Mouse (Mus musculus) bone marrow, adult 2 months (tissue): Measurements from ENCODE around the gene Ano2. TPM values are rescaled to one million over a fixed set of nuclear protein-coding genes. Genes with fewer than 3 reads are reported as not detected.

Experiments
- H3K27ac ChIP-seq: fragments of 200-500 bp; 2 replicates; pipeline ENCODE4 v1.5.1; 2012; ENCODE audit warnings: low read depth, mild to moderate bottlenecking, control low read depth, inconsistent platforms, low read length; ENCODE audit not compliant: control insufficient read depth, poor library complexity, insufficient read depth
- H3K4me1 ChIP-seq: fragments of 200-500 bp; 2 replicates; pipeline ENCODE4 v1.6.1; 2011; ENCODE audit warnings: low read length; ENCODE audit not compliant: control insufficient read depth, insufficient read depth
- H3K4me3 ChIP-seq: fragments of 200-500 bp; replicated peaks from 2 replicates; pipeline ENCODE3; 2011; ENCODE audit warnings: mild to moderate bottlenecking, low read depth, low read length, control low read depth; ENCODE audit not compliant: control insufficient read depth
- CTCF ChIP-seq: fragments of 200-500 bp; IDR thresholded peaks from 2 replicates; pipeline ENCODE4 v1.5.1; 2011; ENCODE audit warnings: low read length, control low read depth; ENCODE audit not compliant: control insufficient read depth, insufficient read depth
- POLR2A ChIP-seq: fragments of 200-500 bp; IDR thresholded peaks from 2 replicates; pipeline ENCODE4 v1.6.1; 2011; ENCODE audit warnings: low read depth, mild to moderate bottlenecking, control low read depth, low read length, borderline replicate concordance; ENCODE audit not compliant: control insufficient read depth
- WGBS: fragments of 180-500 bp; shearing (Covaris S2); methylation state at CpG from one replicate; pipeline ENCODE4 v1.1.7; 2018; 5-methylcytosine and 5-hydroxymethylcytosine counted together
- polyA plus RNA-seq: library from polyadenylated mRNA; stranded (reverse); fragments of >200 nt; gene quantifications from 2 replicates; pipeline ENCODE4 v1.2.4, GENCODE M21; 2011; ENCODE audit warnings: low replicate concordance; ENCODE audit not compliant: missing spikeins, insufficient read depth, insufficient read length

Ano2 gene
- polyA plus RNA-seq, 1 experiment = 1.6 TPM

DNA sequence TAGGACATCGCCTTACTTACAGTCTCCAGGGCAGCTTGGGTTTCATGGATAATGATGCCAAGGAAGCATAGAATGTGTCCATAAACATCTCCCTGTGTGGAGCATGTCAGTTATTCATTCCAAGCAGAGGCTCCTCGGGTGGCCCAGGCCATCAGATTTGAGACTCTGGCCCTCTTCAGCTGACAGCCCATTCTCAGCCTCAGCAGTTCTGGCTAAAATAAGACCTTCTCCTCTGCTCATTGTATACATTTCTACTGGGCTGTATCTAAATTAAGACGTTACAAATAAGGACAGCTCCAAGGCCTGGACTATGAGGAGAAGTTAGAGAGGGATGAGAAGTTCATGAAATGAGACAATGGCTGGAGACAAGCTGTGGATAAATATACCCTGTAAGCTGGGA lies 204.1 kb downstream of the Ano2 start:
- Histone ChIP-seq H3K4me3 (no peak overlapping the region), H3K4me1 (no peaks in the 10 kb centered on the region), H3K27ac (no peak overlapping the region)
- no peak for TF ChIP-seq POLR2A
- no peak for TF ChIP-seq CTCF
- 71% methylated on average over 3 of the region's 3 CpGs for WGBS

DNA sequence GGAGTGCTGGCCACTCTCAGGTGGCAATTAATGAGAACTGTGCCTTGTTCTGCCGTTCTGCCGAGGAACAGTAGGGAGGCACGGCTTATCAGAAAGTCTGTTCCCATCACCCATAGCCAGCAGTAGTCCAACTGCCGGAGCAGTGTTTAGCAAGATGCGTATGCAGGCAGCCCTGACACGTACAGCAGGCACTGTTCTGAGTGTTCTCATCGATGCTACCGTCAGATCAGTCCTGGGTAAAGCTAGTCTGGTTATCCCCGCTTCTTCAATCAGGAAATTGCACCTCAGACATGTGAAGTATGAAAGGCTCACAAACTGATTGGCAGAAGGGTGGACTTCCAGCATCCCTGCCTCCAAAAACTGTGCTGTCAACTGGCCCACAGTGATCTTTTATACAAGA lies 224.2 kb downstream of the Ano2 start:
- Histone ChIP-seq H3K4me1 (no peaks in the 10 kb centered on the region), H3K4me3 (no peak overlapping the region), H3K27ac (no peak overlapping the region)
- TF ChIP-seq POLR2A (no peak), CTCF (no peak)
- WGBS = 78% methylated on average over 9 of the region's 9 CpGs

DNA sequence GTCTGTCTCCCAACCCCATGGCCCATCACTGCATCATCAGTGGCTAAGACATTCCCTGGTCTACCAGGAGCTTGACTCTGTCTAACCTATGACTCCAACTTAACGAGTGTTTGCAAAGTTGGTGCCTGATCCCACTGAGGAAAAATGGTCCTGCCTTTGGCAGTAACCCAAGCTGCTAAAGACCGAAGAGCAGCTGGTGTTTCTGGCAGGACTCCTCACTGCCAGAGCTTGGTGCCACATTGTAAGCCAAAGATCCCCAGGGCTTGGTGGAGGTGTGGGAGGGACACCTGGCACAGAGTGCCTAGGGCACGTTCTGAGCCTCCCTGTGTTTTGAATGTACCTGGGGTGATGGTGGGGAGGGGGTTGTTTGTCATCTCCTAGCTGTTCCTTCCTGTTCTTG lies 232.5 kb downstream of the Ano2 start:
- Histone ChIP-seq H3K4me1 (no peaks in the 10 kb centered on the region), H3K4me3 (no peak overlapping the region), H3K27ac (no peak overlapping the region)
- TF ChIP-seq CTCF (no peak), POLR2A (no peak)
- 73% methylated on average over 3 of the region's 3 CpGs for whole genome bisulfite sequencing

DNA sequence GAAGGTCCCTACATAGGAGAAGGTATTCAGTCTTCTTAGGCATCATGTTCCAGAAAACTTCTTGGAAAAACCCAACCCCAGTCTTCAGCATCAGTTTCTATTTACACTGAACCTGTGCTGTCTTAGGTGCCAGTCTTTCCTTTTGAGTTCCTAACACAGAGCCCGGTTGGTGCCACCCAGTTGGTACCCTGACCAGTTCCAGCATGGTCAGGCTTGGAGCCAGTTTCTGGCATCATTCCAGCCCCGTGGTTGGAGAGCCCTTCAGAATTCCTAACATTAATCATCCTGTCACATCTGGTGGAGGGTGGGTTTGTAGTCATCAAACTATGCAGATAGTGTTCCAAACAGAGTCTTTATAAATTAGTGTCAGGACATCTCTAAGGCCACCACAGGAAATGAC lies 234.8 kb downstream of the Ano2 start:
- 50% methylated on average over 2 of the region's 2 CpGs for WGBS

DNA sequence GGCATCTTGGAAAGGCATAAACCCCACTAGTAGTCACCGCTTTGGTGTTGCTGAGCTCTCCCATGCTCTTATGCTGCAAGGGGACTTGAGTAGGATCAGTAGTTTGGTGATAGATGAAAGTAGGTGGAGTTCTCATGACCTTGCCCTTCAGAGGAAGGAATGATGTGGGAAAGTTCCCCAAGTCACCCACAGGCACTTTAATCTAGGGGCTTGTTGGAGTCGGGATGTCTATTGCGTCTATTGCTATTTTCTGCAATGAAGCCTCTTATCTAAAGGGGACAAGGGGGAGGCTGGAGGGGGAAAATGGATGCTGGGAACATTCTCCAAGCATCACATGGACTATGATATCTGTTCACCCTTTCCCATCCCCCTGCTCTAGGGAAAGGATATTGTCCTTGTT lies 235.6 kb downstream of the Ano2 start:
- no peak overlapping the region for H3K27ac ChIP-seq
- no peak for TF ChIP-seq CTCF
- TF ChIP-seq POLR2A = no peak
- 84% methylated on average over 3 of the region's 3 CpGs for WGBS
- H3K4me3 ChIP-seq = no peak overlapping the region
- H3K4me1 ChIP-seq = no peaks in the 10 kb centered on the region

More for the DNA sequence above, 234.8 kb downstream of the Ano2 start:
- no peak overlapping the region for H3K4me3 ChIP-seq
- no peak overlapping the region for H3K27ac ChIP-seq
- no peaks in the 10 kb centered on the region for H3K4me1 ChIP-seq
- no peak for TF ChIP-seq CTCF
- TF ChIP-seq POLR2A = no peak

DNA sequence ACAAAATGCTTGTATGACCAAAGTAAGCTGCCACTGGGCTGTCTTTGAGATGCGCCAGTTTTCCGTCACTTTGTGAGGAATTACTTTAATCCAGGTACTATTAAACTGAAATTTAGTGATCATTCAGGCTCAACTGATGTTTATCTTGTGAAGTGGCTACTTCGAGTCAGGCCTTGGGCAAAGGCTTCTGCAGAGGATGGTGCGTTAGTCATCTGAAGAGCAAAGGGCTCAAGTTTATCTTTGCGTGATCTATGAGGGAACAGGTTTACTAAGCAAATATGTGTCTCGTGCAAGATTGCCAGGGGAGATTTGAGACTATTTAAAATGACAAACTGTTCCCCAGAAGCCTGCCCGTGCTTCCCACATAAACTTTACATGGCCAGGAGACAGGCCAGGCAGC lies 241.7 kb downstream of the Ano2 start:
- TF ChIP-seq CTCF = no peak
- TF ChIP-seq POLR2A = no peak
- 66% methylated on average over 7 of the region's 7 CpGs for WGBS
- H3K4me3 ChIP-seq = no peak overlapping the region

DNA sequence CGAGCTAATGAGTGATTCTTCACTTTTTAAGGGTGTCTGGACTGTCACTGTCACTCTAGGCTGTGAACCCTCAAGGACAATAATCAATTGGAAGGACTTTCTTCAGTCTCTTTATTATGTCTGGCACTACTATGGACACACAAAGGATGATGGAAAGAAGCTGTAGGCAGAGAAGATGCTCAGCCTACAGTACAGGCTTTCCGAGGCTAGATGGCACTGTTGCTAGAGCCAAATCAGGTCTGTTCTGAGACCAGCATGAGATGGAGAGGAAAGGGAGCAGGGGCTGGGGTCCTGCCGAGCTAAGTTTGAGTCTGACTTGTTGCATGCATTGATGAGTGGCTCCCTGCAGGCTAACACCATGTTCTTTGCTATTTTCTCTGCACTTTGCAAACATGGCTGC lies 264.7 kb downstream of the Ano2 start:
- TF ChIP-seq POLR2A (no peak), CTCF (no peak)
- H3K27ac ChIP-seq = no peak overlapping the region
- no peaks in the 10 kb centered on the region for H3K4me1 ChIP-seq
- no peak overlapping the region for H3K4me3 ChIP-seq
- WGBS = 21% methylated on average over 3 of the region's 3 CpGs

More for the DNA sequence above, 241.7 kb downstream of the Ano2 start:
- Histone ChIP-seq H3K27ac (no peak overlapping the region), H3K4me1 (no peaks in the 10 kb centered on the region)

DNA sequence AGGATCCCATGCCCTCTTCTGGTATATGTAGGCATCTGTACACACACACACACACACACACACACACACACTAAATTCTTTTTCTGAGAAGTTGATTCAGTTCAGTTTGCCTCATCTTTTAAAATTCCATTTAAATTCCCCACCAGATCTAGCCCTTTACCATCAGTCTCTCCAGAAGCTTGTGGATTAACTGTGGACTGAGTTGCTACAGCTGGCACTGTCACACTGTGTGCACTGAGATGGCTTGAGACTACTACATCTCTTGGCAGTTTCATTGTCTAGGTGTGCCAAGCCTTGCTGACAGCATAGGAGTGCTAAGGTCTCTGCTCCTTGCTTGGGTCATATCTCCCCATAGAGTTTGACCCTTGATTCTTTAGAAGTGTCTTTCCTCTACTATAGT lies 283.3 kb downstream of the Ano2 start:
- H3K4me3 ChIP-seq = no peak overlapping the region
- H3K4me1 ChIP-seq = no peaks in the 10 kb centered on the region
- no peak overlapping the region for H3K27ac ChIP-seq
- no peak for TF ChIP-seq POLR2A

DNA sequence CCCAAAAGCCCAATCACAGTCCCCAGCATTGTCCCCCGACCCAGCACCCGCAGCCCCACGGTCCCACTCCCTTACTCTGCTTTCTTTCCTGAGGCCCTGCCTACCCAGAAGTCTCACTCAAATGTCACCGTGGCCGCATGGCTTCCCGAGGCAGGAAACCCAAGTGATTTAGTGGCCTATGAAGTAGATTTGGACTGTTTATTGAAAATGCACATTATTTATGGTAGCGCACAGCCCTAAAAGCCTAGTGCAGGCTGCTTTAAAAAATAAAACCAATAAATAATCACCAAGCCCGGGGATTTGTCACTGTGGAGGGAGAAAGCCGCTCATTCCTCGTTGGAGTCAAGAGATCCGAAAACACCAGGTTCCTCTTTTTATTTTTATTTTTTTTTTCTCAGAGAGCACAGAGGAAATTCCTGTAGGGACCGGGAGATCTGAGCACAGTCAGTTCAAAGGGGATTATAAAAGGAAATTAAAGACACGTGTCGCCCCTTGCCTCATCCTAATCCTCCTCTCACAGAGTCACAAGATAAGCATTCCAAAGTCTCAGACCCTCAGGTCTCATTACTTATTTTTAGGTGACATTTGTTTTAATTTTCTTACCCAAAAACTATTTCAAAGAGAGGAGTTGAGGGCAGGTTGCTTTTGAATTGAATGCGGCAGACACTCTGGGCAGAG lies 285.7 kb downstream of the Ano2 start:
- Histone ChIP-seq H3K4me1 (no peaks in the 10 kb centered on the region), H3K27ac (no peak overlapping the region), H3K4me3 (no peak overlapping the region)
- no peak for TF ChIP-seq POLR2A
- no peak for TF ChIP-seq CTCF
- 5% methylated on average over 15 of the region's 15 CpGs for WGBS
